Mouse (Mus musculus): ENCODE measurements around the gene Olfr1361.

DNA sequence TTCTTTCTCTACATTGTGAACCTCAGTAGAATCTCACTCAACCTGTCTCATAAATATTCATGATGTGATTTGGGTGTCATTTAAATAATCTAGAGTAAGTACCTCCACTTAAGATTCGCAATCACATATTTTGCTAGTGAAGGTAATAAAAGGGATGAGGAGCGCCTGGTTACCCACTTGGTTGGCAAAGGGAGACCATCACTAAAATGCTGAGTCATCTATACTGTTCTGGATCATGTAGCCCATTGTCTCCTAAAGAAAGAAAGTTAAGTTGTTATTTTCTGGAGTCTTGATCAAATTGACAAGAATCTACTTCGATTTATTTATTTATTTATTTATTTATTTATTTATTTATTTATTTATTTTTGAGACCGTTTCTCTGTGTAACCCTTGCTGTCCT lies 43.5 kb upstream of the Olfr1361 start:
- TF ChIP-seq POLR2A (IDR thresholded peaks at IDR 0.05; ENCODE audit: low read depth, low read length) = no peak
- TF ChIP-seq CTCF (IDR thresholded peaks at IDR 0.05; ENCODE audit: borderline replicate concordance, insufficient read depth, low read length) = no peak

Data from embryonic fibroblast, embryonic 13.5 days (primary cell).